Mouse (Mus musculus) forebrain, embryonic 15.5 days (tissue): ENCODE measurements around the gene Spon1. TPM values are rescaled to one million over a fixed set of nuclear protein-coding genes. Genes with fewer than 3 reads are reported as not detected.
A peak's percentile ranks its signal among the peaks of the same experiment; 100 is the strongest.

Experiments
- ATAC-seq: fragments of 200-750 bp; cut with Nextera tagmentation; replicated peaks from 2 replicates; pipeline ENCODE4 v1.8.0; 2017; ENCODE audit warnings: mild to moderate bottlenecking, moderate TSS enrichment, moderate library complexity
- H3K27ac ChIP-seq: fragments of 300-500 bp; sonication (generic); replicated peaks from 2 replicates; pipeline ENCODE4 v1.5.1; 2015; ENCODE audit warnings: mild to moderate bottlenecking, inconsistent platforms
- H3K27me3 ChIP-seq: fragments of 300-500 bp; sonication (generic); 2 replicates; pipeline ENCODE4 v1.6.1; 2015; ENCODE audit warnings: inconsistent platforms
- H3K36me3 ChIP-seq: fragments of 300-500 bp; sonication (generic); 2 replicates; pipeline ENCODE4 v1.6.1; 2015; ENCODE audit warnings: mild to moderate bottlenecking, inconsistent platforms
- H3K4me1 ChIP-seq: fragments of 300-500 bp; sonication (generic); 2 replicates; pipeline ENCODE4 v1.6.1; 2015; ENCODE audit warnings: inconsistent platforms
- H3K4me2 ChIP-seq: fragments of 300-500 bp; sonication (generic); replicated peaks from 2 replicates; pipeline ENCODE4 v1.6.1; 2015; ENCODE audit warnings: mild to moderate bottlenecking, inconsistent platforms
- H3K4me3 ChIP-seq: fragments of 300-500 bp; sonication (generic); 2 replicates; pipeline ENCODE4 v1.5.1; 2015; ENCODE audit warnings: mild to moderate bottlenecking, inconsistent platforms
- H3K9ac ChIP-seq: fragments of 300-500 bp; sonication (generic); replicated peaks from 2 replicates; pipeline ENCODE4 v1.6.1; 2015; ENCODE audit warnings: mild to moderate bottlenecking, inconsistent platforms
- H3K9me3 ChIP-seq: fragments of 300-500 bp; sonication (generic); 2 replicates; pipeline ENCODE4 v1.6.1; 2016; ENCODE audit warnings: inconsistent platforms
- WGBS: fragments of 180-500 bp; shearing (Covaris S2); methylation state at CpG from one replicate; pipeline ENCODE4 v1.1.7; 2015; ENCODE audit warnings: mixed read lengths; 5-methylcytosine and 5-hydroxymethylcytosine counted together
- polyA plus RNA-seq: library from polyadenylated mRNA; unstranded; fragments of >200 nt; fragmentation: Nextera tagmentation; extraction: Ambion mirVana; gene quantifications from 2 replicates; pipeline ENCODE4 v1.2.1, GENCODE M21; 2015

The Spon1 gene
- polyA plus RNA-seq, 1 experiment from 2014 or later, result 16.3 TPM

DNA sequence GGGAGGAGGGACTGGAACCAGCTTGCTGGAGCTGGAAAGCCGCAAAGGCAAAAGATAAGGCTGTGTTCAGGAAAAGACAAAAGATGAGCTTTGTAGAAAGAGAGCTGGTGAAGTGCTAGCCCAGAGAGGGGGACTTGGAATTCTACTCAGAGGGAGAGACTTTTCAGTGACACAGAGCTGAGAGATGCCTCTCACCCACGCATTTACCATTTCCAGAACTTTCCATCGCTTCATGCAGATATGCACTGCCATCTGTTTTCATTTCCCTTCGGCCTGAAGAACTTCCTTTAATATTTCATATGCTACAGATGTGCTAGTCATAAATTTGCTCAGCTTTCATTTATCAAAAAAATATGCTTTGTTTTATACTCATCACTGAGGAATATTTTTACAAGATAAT lies 150.1 kb downstream of the Spon1 start:
- Histone ChIP-seq H3K9ac (no peak overlapping the region), H3K4me3 (no peak overlapping the region), H3K9me3 (no peaks in the 10 kb centered on the region), H3K27ac (no peak overlapping the region), H3K36me3 (no peaks in the 10 kb centered on the region), H3K27me3 (no peaks in the 10 kb centered on the region), H3K4me2 (no peak overlapping the region), H3K4me1 (peaks cover 11% of the 10 kb centered on the region; the same call in 1 of the 2 replicates)
- WGBS, result 81% methylated on average over 4 of the region's 4 CpGs
- ATAC-seq, result no peak

DNA sequence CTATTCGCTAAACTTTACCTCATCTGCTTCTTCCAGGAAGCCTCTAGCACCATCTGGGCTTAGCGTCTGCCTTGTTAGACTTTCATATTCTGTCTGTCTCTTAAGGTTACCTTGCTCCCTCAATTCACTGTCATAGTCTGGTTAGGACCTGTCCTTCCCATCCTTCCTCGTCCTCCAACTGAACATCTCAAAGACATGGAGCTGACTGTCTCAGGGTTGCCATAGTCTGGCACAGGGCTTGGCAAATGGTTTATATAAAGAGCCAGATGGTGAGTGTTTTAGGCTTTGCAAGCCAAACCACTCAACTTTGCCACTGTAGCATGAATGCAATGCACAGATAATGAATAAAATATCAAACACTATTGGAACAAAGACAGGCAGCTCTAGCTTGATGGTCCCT lies 153.1 kb downstream of the Spon1 start:
- Histone ChIP-seq H3K9me3 (no peaks in the 10 kb centered on the region), H3K27ac (peak overlapping the region; percentile 31; the same call in 1 of the 2 replicates), H3K4me2 (no peak overlapping the region), H3K4me3 (no peak overlapping the region), H3K27me3 (no peaks in the 10 kb centered on the region), H3K9ac (no peak overlapping the region), H3K36me3 (no peaks in the 10 kb centered on the region), H3K4me1 (peaks cover 11% of the 10 kb centered on the region; the same call in 1 of the 2 replicates)
- 66% methylated on average over 3 of the region's 3 CpGs for WGBS
- ATAC-seq, result peak; percentile 38; the same call in 1 of the 2 replicates

DNA sequence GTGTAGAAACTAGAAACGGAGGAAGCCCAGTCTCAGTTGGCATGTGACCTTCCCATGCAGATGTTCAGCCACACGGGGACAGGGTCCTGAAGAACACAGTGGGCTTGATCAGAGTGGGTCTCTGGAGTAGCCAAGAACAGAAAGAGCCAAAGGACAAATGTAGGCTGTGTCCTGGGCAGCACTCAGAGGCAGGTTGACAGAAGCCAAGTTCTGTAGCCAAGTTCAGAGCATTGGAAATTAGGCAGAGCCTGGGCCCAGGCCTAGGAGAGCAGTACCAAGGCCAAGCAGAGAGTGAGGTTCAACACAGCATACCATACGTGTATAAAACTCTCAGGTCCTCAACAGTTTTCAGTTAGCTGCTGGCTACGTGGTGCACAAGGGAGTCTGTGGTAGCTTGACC lies 153.7 kb downstream of the Spon1 start:
- H3K27ac ChIP-seq, result peak overlapping the region; percentile 31; the same call in 1 of the 2 replicates
- H3K9me3 ChIP-seq, result no peaks in the 10 kb centered on the region
- ATAC-seq, result no peak
- WGBS, result 84% methylated on average over 4 of the region's 4 CpGs
- H3K27me3 ChIP-seq, result no peaks in the 10 kb centered on the region
- no peak overlapping the region for H3K4me2 ChIP-seq
- H3K36me3 ChIP-seq, result no peaks in the 10 kb centered on the region
- H3K4me3 ChIP-seq, result no peak overlapping the region
- peaks cover 11% of the 10 kb centered on the region; the same call in 1 of the 2 replicates for H3K4me1 ChIP-seq
- no peak overlapping the region for H3K9ac ChIP-seq

DNA sequence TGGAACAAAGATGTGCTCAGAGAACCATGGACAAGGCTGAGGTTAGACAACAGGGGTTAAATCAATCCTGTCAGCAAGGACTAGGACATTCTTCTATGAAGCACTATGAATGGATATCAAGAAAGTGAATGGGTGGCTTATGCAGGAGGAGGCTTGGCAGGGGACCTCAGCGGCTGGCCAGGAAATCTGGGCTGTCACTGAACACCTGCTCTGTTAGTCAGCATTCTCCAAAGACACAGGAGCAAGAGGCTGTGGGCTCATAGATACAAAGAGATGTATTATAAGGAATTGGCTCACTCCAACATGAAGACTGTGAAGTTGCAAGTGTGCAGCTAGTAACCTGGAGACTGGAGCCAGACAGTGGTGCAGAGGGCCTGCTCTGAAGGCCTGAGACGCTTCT lies 154.3 kb downstream of the Spon1 start:
- Histone ChIP-seq H3K36me3 (no peaks in the 10 kb centered on the region), H3K9me3 (no peaks in the 10 kb centered on the region), H3K4me3 (no peak overlapping the region), H3K4me2 (no peak overlapping the region), H3K27me3 (no peaks in the 10 kb centered on the region), H3K4me1 (peaks cover 11% of the 10 kb centered on the region; the same call in 1 of the 2 replicates), H3K9ac (no peak overlapping the region), H3K27ac (no peak overlapping the region; the same call in 1 of the 2 replicates)
- WGBS, result 68% methylated on average over 2 of the region's 2 CpGs
- no peak for ATAC-seq

DNA sequence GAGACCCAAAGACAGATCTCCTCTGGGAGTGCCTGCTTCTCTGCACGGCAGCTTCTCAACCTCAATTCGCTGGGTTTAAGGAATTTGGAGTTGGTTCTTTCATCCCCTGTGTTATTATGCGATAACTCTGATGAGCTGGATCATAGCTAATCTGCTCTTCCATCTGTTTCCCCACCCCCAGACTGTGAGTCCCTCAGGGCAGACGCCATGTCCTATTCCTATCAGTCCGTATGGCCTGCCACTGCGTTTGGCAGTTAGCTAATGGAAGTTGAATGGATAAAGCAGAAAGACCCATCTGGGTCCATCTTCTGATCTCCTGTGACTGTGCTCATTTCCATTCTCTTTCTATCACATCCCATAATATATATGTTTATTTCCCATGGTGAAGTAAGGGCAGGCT lies 158.8 kb downstream of the Spon1 start:
- Histone ChIP-seq H3K27me3 (no peaks in the 10 kb centered on the region), H3K27ac (no peak overlapping the region), H3K9me3 (no peaks in the 10 kb centered on the region), H3K4me1 (peaks cover 7% of the 10 kb centered on the region; the same call in 1 of the 2 replicates), H3K4me2 (no peak overlapping the region), H3K4me3 (no peak overlapping the region), H3K9ac (no peak overlapping the region), H3K36me3 (no peaks in the 10 kb centered on the region)
- 0 out of 2 replicates have a peak, but pooled peaks have one; percentile 29 for ATAC-seq
- WGBS, result 74% methylated on average over 6 of the region's 6 CpGs

DNA sequence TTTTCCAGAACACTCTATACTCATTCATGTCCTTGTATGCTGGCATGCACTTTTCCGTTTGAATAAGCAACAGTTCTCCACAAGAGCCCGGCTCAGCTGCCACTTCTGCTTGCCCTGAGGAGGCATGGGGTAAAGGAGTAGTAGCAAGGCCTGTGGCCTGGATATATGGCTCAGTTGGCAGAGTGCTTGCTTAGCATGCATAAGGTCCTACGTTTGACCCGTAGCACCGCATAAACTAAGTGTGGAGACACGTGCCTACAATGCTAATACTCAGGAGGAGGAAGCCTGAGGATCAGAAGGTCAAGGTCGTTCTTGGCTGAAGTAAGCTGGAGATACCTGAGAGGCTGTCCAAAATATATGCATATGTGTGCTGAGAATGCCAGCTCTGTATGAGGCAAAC lies 185.1 kb downstream of the Spon1 start:
- H3K4me2 ChIP-seq, result no peak overlapping the region
- no peaks in the 10 kb centered on the region for H3K36me3 ChIP-seq
- no peak overlapping the region for H3K27ac ChIP-seq
- no peaks in the 10 kb centered on the region for H3K9me3 ChIP-seq
- H3K27me3 ChIP-seq, result no peaks in the 10 kb centered on the region
- H3K4me3 ChIP-seq, result no peak overlapping the region
- peaks cover 10% of the 10 kb centered on the region for H3K4me1 ChIP-seq
- H3K9ac ChIP-seq, result no peak overlapping the region
- no peak for ATAC-seq
- WGBS, result 85% methylated on average over 7 of the region's 7 CpGs

DNA sequence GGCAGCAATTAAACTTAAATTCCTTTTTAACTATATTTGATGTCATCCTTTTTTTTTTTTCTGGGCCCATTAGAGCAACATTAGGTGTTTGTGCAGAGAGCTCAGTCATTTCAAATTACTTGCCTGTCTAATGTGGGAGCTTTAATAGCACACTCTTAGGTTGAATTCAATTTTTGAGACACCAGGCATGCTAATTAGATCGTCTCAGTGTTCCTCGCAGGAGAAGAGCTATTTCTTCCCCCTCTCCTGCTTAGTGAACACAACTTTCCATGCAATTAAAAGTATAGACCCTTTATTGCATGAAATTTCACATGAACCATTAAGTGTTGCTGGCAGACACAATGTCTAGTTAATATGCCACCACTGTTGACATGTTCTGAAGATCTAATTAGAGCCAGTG lies 189.6 kb downstream of the Spon1 start:
- Histone ChIP-seq H3K9ac (no peak overlapping the region), H3K27me3 (no peaks in the 10 kb centered on the region), H3K9me3 (no peaks in the 10 kb centered on the region), H3K4me2 (no peak overlapping the region), H3K36me3 (no peaks in the 10 kb centered on the region), H3K4me1 (peaks cover 4% of the 10 kb centered on the region), H3K27ac (no peak overlapping the region), H3K4me3 (no peak overlapping the region)
- WGBS, result 16% methylated on average over 2 of the region's 2 CpGs
- 0 out of 2 replicates have a peak, but pooled peaks have one; percentile 13 for ATAC-seq

DNA sequence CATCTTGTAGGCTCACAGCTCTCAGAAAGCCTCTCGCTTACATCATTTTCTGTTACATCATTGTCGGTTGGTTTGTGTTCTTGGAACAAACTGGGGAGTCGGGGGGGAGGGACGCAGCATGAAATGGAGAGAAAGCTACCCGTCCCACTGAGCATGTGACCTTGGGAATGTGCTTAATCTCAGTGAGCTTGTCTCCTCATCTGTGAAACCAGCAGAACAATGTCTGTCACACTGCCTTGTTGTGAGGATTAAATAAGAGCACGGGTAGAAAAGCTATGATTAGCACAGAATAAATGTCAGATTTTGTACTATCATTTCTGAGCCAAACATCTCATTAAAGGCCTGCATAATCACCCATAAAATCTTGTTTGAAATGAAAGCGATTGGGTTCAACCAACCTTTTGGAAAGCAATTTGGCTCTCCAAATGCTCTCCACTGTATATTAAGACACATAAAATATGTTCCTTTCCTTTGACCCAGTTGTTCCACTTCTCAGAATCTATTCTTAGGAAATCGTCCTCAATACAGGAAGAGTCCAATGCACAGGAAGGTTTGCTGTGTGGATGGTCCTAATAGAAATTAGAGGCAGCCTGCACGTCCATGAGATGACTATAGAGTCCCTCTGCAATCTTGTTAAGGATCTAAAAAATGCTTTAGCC lies 195.2 kb downstream of the Spon1 start:
- Histone ChIP-seq H3K36me3 (no peaks in the 10 kb centered on the region), H3K4me3 (no peak overlapping the region), H3K27ac (no peak overlapping the region), H3K9me3 (no peaks in the 10 kb centered on the region), H3K4me1 (peaks cover 10% of the 10 kb centered on the region), H3K9ac (no peak overlapping the region), H3K4me2 (no peak overlapping the region), H3K27me3 (no peaks in the 10 kb centered on the region)
- WGBS, result 46% methylated on average over 9 of the region's 9 CpGs
- 0 out of 2 replicates have a peak, but pooled peaks have one; percentile 58 for ATAC-seq

DNA sequence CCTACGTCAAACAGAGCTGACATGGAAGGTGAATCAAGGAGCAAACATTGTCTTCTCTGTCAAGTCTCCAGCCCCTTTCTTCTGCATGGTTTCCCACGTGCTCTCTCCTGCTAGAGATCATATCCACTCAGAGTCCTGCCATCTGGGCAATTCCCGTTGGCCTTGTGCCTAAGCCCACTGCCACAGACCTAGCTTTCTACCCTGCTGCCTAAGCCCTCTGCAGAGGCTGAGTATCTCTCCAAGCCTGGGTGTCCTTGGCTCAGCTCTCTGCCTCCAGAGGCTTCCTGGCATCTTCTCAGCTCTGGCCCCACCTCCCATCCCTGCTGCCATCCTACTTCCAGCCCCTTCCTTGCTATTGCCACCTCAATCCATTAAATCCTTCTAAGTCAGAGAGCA lies 195.7 kb downstream of the Spon1 start:
- ATAC-seq, result peak; percentile 78
- no peak overlapping the region for H3K9ac ChIP-seq

DNA sequence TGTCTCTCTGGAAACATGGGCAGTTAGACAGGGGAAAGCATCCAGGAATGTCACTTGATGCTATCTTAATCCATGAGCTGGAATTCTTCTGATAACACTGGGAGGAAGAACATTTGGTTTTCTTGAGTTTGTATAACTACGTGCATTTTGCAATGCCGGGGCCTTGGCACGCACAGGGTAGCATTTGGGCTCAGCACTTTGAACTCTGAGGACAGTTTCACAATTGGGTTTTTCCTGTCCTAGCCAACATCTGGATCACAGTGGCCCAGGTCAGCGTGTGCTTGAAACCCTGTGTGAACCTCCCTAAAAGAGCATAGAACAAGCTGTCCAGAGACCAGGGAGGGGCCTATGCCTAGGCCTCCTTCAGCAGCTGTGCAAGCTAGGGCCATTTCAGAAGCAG lies 196.3 kb downstream of the Spon1 start:
- H3K27ac ChIP-seq, result no peak overlapping the region
- H3K27me3 ChIP-seq, result no peaks in the 10 kb centered on the region
- no peak overlapping the region for H3K9ac ChIP-seq
- no peak overlapping the region for H3K4me3 ChIP-seq
- H3K9me3 ChIP-seq, result no peaks in the 10 kb centered on the region
- ATAC-seq, result no peak
- WGBS, result 88% methylated on average over 4 of the region's 4 CpGs
- no peaks in the 10 kb centered on the region for H3K36me3 ChIP-seq
- H3K4me2 ChIP-seq, result no peak overlapping the region
- H3K4me1 ChIP-seq, result peaks cover 10% of the 10 kb centered on the region

More for the DNA sequence above, 195.7 kb downstream of the Spon1 start:
- 44% methylated on average over 3 of the region's 3 CpGs for WGBS
- Histone ChIP-seq H3K9me3 (no peaks in the 10 kb centered on the region), H3K4me2 (no peak overlapping the region), H3K36me3 (no peaks in the 10 kb centered on the region), H3K27me3 (no peaks in the 10 kb centered on the region), H3K27ac (no peak overlapping the region), H3K4me3 (no peak overlapping the region), H3K4me1 (peaks cover 10% of the 10 kb centered on the region)

DNA sequence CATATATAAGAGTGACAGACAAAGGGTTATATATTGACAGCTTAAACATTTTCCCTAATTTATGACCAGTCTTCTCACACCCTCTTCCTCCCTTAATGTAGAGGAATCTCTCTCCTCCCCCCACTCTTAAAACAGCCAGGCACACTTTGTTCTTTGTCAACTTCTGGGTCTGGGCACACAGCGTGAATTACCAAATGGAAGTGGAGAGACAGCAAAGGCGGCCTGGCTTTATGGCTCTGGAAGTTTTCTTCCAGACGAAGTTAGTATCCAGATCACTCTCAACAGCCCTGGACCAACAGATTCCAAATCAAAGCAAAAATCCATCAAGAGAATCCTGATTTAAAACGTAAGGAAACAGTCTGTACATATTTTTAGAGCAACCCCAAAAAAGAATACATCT lies 198.0 kb downstream of the Spon1 start:
- WGBS, result 78% methylated on average over 4 of the region's 4 CpGs
- H3K9me3 ChIP-seq, result no peaks in the 10 kb centered on the region
- no peaks in the 10 kb centered on the region for H3K36me3 ChIP-seq
- no peak overlapping the region for H3K4me3 ChIP-seq
- no peaks in the 10 kb centered on the region for H3K27me3 ChIP-seq
- no peak overlapping the region for H3K4me2 ChIP-seq
- peaks cover 10% of the 10 kb centered on the region for H3K4me1 ChIP-seq
- H3K9ac ChIP-seq, result no peak overlapping the region
- no peak for ATAC-seq
- no peak overlapping the region for H3K27ac ChIP-seq

DNA sequence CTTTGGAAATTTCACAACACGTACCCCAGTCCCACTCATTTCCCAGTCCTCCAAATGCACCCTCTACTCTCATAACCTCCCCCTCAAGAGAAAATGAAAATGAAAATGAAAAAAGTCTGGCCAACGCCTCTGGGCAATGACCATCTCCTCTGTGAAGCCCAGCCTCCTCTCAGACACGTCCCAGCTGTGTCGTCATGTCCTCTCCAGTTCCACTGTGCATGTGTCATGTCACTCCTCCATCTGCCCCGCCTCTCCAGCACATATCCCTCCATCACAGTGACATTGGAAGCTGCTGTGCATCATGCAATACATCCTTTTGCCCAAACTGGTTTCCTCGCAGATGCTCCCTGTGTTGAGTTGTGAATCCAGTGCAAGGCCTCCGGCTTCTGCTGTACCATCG lies 199.8 kb downstream of the Spon1 start:
- Histone ChIP-seq H3K9ac (no peak overlapping the region), H3K4me3 (no peak overlapping the region), H3K9me3 (no peaks in the 10 kb centered on the region), H3K27ac (no peak overlapping the region), H3K4me1 (peaks cover 10% of the 10 kb centered on the region), H3K27me3 (no peaks in the 10 kb centered on the region), H3K36me3 (no peaks in the 10 kb centered on the region), H3K4me2 (no peak overlapping the region)
- WGBS, result 91% methylated on average over 8 of the region's 8 CpGs
- ATAC-seq, result no peak

DNA sequence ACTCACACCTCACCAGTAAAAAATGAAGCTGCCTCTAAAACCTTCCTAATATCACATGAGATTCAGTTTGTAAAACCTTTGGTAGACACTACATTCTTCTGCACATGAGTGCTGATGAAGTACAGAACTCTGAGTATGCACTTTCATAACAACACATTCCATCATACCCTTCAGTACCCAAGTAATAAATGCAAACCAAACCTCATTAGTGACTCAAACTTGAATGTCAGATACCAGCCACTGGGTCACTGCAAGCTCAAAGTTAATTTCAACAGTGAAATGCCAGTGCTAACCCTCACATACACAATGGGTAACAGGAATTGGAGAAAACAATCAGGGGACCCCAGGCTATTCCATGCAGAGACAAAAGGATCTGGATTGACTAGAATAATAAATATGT lies 203.4 kb downstream of the Spon1 start:
- H3K9me3 ChIP-seq, result no peaks in the 10 kb centered on the region
- no peak overlapping the region for H3K4me2 ChIP-seq
- no peak overlapping the region for H3K9ac ChIP-seq
- H3K27ac ChIP-seq, result no peak overlapping the region
- ATAC-seq, result no peak
- H3K27me3 ChIP-seq, result no peaks in the 10 kb centered on the region
- H3K4me1 ChIP-seq, result no peaks in the 10 kb centered on the region
- no peak overlapping the region for H3K4me3 ChIP-seq
- no peaks in the 10 kb centered on the region for H3K36me3 ChIP-seq
